Mouse (Mus musculus) heart, postnatal 0 days (tissue): ENCODE data around the gene Pclo.

Experiments used
- CTCF ChIP-seq: IDR thresholded peaks from 2 replicates; pipeline ENCODE4 v1.5.1; 2016; ENCODE audit warnings: antibody characterized with exemption, control low read depth, low read depth
- EP300 ChIP-seq: IDR thresholded peaks from 2 replicates; pipeline ENCODE4 v1.6.1; 2016; ENCODE audit warnings: antibody characterized with exemption, low read depth

DNA sequence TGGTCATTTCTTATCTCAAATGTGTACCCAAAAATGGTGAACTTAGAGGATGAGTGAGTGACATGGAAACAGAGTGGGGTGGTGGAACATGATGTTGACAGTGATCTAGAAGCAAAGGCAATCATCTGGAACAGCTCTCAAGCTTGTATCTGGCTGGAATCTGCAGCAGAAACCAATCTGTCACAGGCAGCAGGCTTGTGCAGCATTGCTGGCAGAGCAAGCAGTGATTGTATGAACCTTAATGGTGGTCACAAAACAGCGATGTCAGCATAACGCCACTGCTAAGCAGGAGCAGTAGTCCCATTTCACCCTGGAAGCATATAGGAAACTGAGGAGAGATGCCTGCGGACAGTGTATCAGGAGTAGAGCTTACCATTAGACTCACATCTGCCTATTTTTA, 76.8 kb downstream of the Pclo start:
- TF ChIP-seq CTCF, result no peak
- no peak for TF ChIP-seq EP300
